Comparison of ENCODE assay signal across 23 mouse cellular contexts in genomic region chr1:98097957-98098729, GRCm38 (mm10).
"Had no signal": no experiment of that assay in that cellular context is flagged by ENCODE, and none has a peak within 500 bp of the region (broad histone marks: within the 10 kb centered on the region; RNA-seq: fewer than 3 reads in every experiment).

No protein-coding gene starts in this region.

- H3K9ac ChIP-seq: heart, embryonic 12.5 days; hindbrain, embryonic 13.5 days; hindbrain, embryonic 15.5 days; kidney, embryonic 15.5 days; limb, embryonic 13.5 days; limb, embryonic 15.5 days; liver, embryonic 12.5 days had no signal

- ATAC-seq: hindbrain, postnatal 0 days; intestine, embryonic 16.5 days; liver, embryonic 12.5 days had no signal

- H3K27ac ChIP-seq: heart, embryonic 10.5 days; hindbrain, embryonic 13.5 days; hindbrain, embryonic 15.5 days; hindbrain, postnatal 0 days; kidney, embryonic 15.5 days; kidney, postnatal 0 days; limb, embryonic 13.5 days; limb, embryonic 15.5 days; liver, embryonic 12.5 days had no signal

- H3K4me3 ChIP-seq: heart, embryonic 10.5 days; heart, embryonic 12.5 days; hindbrain, embryonic 13.5 days; hindbrain, embryonic 15.5 days; kidney, embryonic 15.5 days; limb, embryonic 13.5 days; limb, embryonic 15.5 days; liver, embryonic 12.5 days had no signal

- H3K36me3 ChIP-seq: heart, embryonic 10.5 days; heart, embryonic 12.5 days; hindbrain, embryonic 13.5 days; hindbrain, embryonic 15.5 days; kidney, embryonic 15.5 days; limb, embryonic 13.5 days; limb, embryonic 15.5 days; liver, embryonic 12.5 days had no signal

- H3K27me3 ChIP-seq: heart, embryonic 12.5 days; hindbrain, embryonic 13.5 days; hindbrain, embryonic 15.5 days; limb, embryonic 13.5 days; limb, embryonic 15.5 days had no signal

- DNase-seq: gastrocnemius, postnatal 14 days; gastrocnemius, postnatal 36 days; heart, adult 18-20 months; heart, postnatal 10 days; heart, postnatal 36 days; kidney, adult 11 months; kidney, adult 2 months; kidney, adult 9 months; kidney, postnatal 14 days; kidney, postnatal 36 days; layer of hippocampus, postnatal 36 days; left cerebral cortex, postnatal 4 days had no signal

- H3K9me3 ChIP-seq: heart, embryonic 10.5 days; heart, embryonic 12.5 days; hindbrain, embryonic 13.5 days; hindbrain, embryonic 15.5 days; kidney, embryonic 15.5 days; limb, embryonic 13.5 days; limb, embryonic 15.5 days; liver, embryonic 12.5 days had no signal

- H3K4me2 ChIP-seq: heart, embryonic 12.5 days; hindbrain, embryonic 13.5 days; hindbrain, embryonic 15.5 days; kidney, embryonic 15.5 days; limb, embryonic 13.5 days; limb, embryonic 15.5 days; liver, embryonic 12.5 days had no signal
